Mouse (Mus musculus) spleen, embryonic (tissue): ENCODE data around the gene Sidt2.

Experiments
- CTCF ChIA-PET: fragments of 350-600 bp; sonication (Branson Sonifier 250); formaldehyde crosslinking; loops from one replicate; lab custom pipeline; 2022; lab: Charles Lee

The Sidt2 gene

GRCm38 (mm10) chr9:45955107-45955963 lies at the start of gene Sidt2:
Sidt2 (minus strand) TSS chr9:45955258.
- CTCF ChIA-PET: interaction anchor here (0.9 to 1.4 kb wide), 2 partner anchors 10 to 16 kb away, joined by 3 read pairs; no protein-coding TSS in a partner anchor

- CTCF ChIA-PET: interaction anchor here (1.1 kb wide), 1 partner anchor 46 kb away, joined by 3 read pairs; no protein-coding TSS in a partner anchor
Measured at GRCm38 (mm10) chr9:46004529-46004928, 49.5 kb upstream of the Sidt2 start.

- CTCF ChIA-PET: no interaction called here
Measured at GRCm38 (mm10) chr9:46003729-46004128, 48.7 kb upstream of the Sidt2 start.

DNA sequence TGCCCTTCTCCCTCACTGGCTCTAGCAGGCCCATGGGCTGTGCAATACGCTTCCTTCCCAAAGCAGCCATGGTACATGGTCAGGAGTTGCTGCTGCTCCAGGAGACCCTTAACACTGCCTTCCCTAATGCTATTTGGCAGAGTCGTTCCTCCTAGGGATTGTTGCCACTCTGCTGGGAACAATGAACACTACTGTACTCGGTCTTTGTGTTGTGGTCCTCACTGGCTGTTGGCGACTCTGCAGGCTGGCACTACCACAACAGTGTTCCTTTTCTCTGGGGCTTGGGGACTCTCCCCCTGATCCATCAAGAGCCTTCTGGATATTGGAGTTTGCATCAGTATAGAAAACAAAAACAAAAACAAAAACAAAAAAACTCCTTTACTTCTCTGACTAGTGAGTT lies 44.0 kb upstream of the Sidt2 start:
- CTCF ChIA-PET: no interaction called here

- CTCF ChIA-PET: no interaction called here
Measured at GRCm38 (mm10) chr9:45985229-45985567, 30.1 kb upstream of the Sidt2 start.

GRCm38 (mm10) chr9:45984409-45985228 lies 29.6 kb upstream of the Sidt2 start:
- CTCF ChIA-PET: interaction anchor here (0.6 kb wide), 1 partner anchor 262 kb away, joined by 3 read pairs; no protein-coding TSS in a partner anchor

- CTCF ChIA-PET: interaction anchor here (0.6 kb wide), 2 partner anchors 176 to 263 kb away, joined by 3 to 7 read pairs; no protein-coding TSS in a partner anchor
Measured at GRCm38 (mm10) chr9:45983676-45984408, 28.8 kb upstream of the Sidt2 start.

- CTCF ChIA-PET: no interaction called here
Measured at GRCm38 (mm10) chr9:45981331-45981730, 26.3 kb upstream of the Sidt2 start.

GRCm38 (mm10) chr9:45980611-45981010 lies 25.6 kb upstream of the Sidt2 start:
- CTCF ChIA-PET: interaction anchor here (0.6 to 0.7 kb wide), 2 partner anchors 10 to 11 kb away, joined by 4 to 6 read pairs; no protein-coding TSS in a partner anchor

- CTCF ChIA-PET: interaction anchor here (0.7 kb wide), 1 partner anchor 9 kb away, joined by 6 read pairs; no protein-coding TSS in a partner anchor
Measured at GRCm38 (mm10) chr9:45979778-45980177, 24.7 kb upstream of the Sidt2 start.

DNA sequence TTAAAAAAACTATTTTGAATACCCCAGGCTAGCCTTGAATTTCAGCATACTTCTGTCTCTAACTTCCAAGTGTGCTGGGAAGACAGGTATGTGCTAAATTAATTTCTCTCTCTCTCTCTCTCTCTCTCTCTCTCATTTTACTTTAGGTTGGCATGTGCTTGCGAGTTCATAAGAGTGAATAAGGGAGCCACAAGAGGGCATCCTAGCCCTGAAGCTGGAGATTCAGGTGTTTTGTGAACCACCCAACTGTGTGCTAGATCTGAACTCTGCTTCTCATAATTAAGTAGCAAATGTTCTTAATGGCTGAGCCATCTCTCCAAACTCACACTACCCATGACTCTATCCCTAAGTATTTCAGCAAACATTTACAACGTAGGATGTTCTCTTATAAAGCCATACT lies 21.8 kb upstream of the Sidt2 start:
- CTCF ChIA-PET: no interaction called here

GRCm38 (mm10) chr9:45963577-45963976 lies 8.5 kb upstream of the Sidt2 start:
- CTCF ChIA-PET: no interaction called here

GRCm38 (mm10) chr9:45961855-45962254 lies 6.8 kb upstream of the Sidt2 start:
- CTCF ChIA-PET: interaction anchor here (0.6 kb wide), 1 partner anchor 992 kb away, joined by 3 read pairs; no protein-coding TSS in a partner anchor

DNA sequence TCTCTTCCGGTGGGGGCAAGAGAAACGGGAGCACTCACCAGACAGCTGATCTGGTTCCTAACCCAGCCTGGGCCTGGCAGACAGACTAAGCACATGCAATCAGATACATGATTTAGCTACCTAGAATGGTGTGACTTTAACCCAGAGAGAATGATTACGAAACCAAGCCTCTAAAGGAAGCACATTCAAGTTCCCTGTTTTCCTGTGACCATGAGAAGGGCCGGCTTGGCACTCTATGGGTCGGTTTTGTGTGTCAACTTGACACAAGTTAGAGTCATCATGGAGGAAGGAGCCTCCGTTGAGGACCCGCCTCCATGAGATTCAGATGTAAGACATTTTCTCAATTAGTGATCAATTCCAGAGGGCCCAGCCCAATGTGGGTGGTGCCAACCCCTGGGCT lies 4.6 kb upstream of the Sidt2 start:
- CTCF ChIA-PET: no interaction called here

DNA sequence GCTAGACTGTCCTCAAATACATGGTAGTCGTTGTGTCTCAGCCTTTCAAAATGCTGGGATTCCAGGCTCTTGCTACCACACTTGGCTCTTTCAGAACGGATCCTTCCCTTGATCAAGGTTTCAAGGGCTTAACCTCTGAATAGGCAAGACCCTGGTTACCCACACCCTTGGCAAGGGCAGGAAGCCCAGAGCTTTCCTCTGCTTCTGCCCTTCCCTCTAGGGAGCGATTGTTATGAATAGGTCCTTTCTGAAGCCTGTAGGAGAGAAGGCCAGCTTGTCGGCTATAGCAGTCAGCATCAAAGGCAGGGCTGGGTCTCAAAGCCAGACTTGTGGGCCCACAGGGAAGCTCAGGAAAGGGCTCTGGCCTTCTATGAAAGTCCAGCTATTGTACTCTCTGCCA lies 3.8 kb upstream of the Sidt2 start:
- CTCF ChIA-PET: interaction anchor here (0.6 kb wide), 1 partner anchor 46 kb away, joined by 3 read pairs; no protein-coding TSS in a partner anchor

DNA sequence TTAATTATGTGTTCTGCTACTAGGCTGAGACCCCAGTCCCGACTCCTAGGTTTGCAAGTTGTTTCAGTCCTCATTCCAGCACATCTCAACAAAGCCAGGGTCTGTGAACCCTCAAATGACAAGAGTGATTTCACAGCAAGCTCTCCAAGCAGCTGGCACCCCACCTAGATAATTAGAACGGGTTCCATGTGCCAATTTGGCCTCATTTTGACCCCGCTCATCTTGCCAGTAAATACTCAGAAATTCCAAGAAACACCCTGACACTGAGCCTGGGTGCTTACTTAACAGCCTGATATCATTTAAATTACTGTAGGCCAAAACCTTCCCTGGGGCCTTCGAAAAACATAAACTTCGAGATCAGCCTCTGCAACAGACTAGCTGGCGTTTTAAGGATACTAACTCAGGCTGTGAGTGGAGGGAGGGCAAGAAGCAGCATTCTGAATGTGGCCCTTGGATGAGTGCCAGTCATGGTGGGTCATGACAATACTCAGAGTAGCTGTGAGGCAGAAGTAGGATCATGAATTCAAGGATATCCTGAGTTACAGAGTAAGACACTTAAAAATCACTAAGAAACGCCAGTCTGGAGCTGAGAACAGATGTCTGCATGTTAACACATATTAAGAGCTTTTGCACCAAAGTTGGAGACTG lies 3.1 kb upstream of the Sidt2 start:
- CTCF ChIA-PET: interaction anchor here (0.5 to 1.1 kb wide), 4 partner anchors 9 to 47 kb away, joined by 3 to 14 read pairs (median 3); no protein-coding TSS in a partner anchor

DNA sequence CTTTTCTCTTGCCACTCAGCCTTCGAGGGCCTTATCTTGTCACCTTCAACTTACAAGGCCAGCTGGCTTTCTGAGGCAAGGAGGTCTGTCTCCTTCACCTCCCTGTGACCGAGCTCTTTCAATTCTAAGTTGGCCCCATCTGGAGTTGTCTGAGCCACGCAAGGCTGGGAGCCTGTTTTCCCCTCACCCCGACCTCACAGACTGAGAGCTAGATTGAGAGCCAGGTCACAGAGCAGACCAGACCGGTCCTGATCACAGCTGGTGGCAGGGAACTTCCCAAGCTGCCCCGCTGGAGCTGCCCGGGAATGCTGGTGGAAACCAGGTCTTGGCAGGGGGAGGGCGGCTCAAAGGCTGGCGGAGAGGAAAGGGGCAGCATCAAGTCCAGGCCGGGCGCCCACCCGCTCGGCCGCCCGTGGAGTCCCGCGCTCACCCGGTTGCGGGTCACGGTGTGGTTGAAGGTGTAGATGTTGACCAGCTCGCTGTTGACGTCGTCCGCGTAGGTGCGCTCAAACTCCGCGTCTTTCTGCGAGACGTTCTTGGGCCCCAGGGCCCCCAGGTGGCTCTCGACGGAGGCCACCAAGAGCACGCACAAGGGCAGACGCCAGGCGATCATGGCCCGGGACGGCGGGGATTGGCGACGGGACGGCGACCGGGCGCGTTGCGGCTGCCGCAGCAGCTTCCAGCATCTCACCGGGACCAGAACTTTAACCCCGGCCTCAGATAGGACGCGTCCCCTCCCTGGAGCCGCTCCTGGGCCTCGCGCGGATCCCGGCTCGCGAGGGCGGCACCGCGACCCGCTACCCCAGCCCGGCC lies 558 bp downstream of the Sidt2 start:
- CTCF ChIA-PET: interaction anchor here (0.9 to 1.4 kb wide), 2 partner anchors 9 kb away, joined by 3 to 4 read pairs; no protein-coding TSS in a partner anchor

GRCm38 (mm10) chr9:45953511-45954293 lies 1.4 kb downstream of the Sidt2 start:
- CTCF ChIA-PET: interaction anchor here (0.9 kb wide), 1 partner anchor 8 kb away, joined by 4 read pairs; no protein-coding TSS in a partner anchor

GRCm38 (mm10) chr9:45952890-45953289 lies 2.2 kb downstream of the Sidt2 start:
- CTCF ChIA-PET: no interaction called here
